In the genomic region with DNA sequence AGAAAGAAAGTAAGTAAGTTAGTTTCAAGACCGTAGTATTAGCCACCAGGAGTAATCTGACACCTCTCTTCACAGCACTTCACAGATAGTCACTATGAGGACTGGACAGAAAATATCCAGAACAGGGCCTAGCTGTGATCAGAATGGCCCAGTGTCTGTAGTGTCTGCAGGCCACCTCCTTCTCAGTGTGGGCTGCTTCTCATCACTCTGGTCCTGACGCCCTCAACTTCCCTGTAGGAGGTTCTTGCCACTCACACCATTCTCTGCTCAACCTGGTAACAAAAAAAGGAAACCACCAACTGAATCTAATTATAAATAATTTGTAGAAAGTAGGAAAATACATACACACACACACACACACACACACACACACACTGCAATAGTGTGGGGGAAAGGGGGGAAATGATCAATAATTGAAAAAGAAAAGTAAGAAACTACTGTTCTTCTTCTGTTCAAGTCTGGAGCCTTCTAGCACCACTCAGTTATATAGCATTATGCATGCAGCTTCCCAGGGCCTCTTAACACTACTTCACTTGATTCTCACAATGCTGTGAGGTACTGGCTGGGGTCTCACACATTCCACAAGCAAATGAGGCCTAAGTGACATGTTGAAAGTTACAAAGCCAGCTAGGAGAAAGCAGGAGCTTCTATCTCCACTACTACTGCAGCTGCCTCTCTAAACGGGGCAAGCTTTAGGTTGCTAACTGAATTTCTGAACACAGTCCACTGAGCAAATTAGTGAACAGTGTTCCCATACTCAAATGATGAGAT, we compare ENCODE assay signal across 10 mouse cellular contexts. TPM values are rescaled to one million over a fixed set of nuclear protein-coding genes. Genes with fewer than 3 reads are reported as not detected.
A peak's percentile ranks its signal among the peaks of the same experiment; 100 is the strongest.
DNase-seq lines count a peak whose midpoint lies in the region; ATAC-seq lines count a peak whose summit lies in the region.
"Had no signal": no experiment of that assay in that cellular context is flagged by ENCODE, and none has a peak within 500 bp of the region (broad histone marks: within the 10 kb centered on the region; RNA-seq: fewer than 3 reads in every experiment).

No protein-coding gene starts in this region.

- 16% methylated on average over 3 of the region's 3 CpGs for WGBS in heart, embryonic 14.5 days
- WGBS in neural tube, embryonic 13.5 days: 23% methylated on average over 3 of the region's 3 CpGs
- WGBS in neural tube, embryonic 15.5 days: 35% methylated on average over 3 of the region's 3 CpGs
- 18% methylated on average over 3 of the region's 3 CpGs for WGBS in hindbrain, embryonic 14.5 days

- no peaks in the 10 kb centered on the region for H3K27me3 ChIP-seq in heart, embryonic 14.5 days (ENCODE audit: control insufficient read depth, insufficient read depth, low read length)
- no peaks in the 10 kb centered on the region for H3K27me3 ChIP-seq in neural tube, embryonic 13.5 days
- H3K27me3 ChIP-seq in neural tube, embryonic 15.5 days (replicated peaks): no peaks in the 10 kb centered on the region
- H3K27me3 ChIP-seq in hindbrain, embryonic 14.5 days (ENCODE audit: control insufficient read depth, insufficient read depth, low read length): no peaks in the 10 kb centered on the region

- H3K36me3 ChIP-seq in heart, embryonic 14.5 days (ENCODE audit: control insufficient read depth, insufficient read depth, low read length): no peaks in the 10 kb centered on the region
- 0 out of 2 replicates have a peak, but pooled peaks cover 10% of the 10 kb centered on the region for H3K36me3 ChIP-seq in neural tube, embryonic 13.5 days
- no peaks in the 10 kb centered on the region for H3K36me3 ChIP-seq in neural tube, embryonic 15.5 days
- H3K36me3 ChIP-seq in hindbrain, embryonic 14.5 days (replicated peaks; ENCODE audit: control insufficient read depth, insufficient read depth): no peaks in the 10 kb centered on the region

- peaks cover 2 to 12% of the 10 kb centered on the region in 2 experiments for H3K4me1 ChIP-seq in heart, embryonic 14.5 days (ENCODE audit: control insufficient read depth in 2 of 2, insufficient read depth in 2 of 2, low read length in 2 of 2)
- peaks cover 15% of the 10 kb centered on the region for H3K4me1 ChIP-seq in neural tube, embryonic 13.5 days (replicated peaks)
- H3K4me1 ChIP-seq in neural tube, embryonic 15.5 days: no peaks in the 10 kb centered on the region
- H3K4me1 ChIP-seq in hindbrain, embryonic 14.5 days (replicated peaks; ENCODE audit: control insufficient read depth, insufficient read depth, low read length): 0 out of 2 replicates have a peak, but pooled peaks cover 6% of the 10 kb centered on the region

- H3K4me3 ChIP-seq in heart, embryonic 14.5 days (ENCODE audit: control insufficient read depth in 1 of 2, insufficient read depth in 1 of 2, low read depth in 1 of 2, low read length in 2 of 2): no peak overlapping the region
- H3K4me3 ChIP-seq in neural tube, embryonic 13.5 days: no peak overlapping the region
- no peak overlapping the region for H3K4me3 ChIP-seq in neural tube, embryonic 15.5 days (replicated peaks)
- H3K4me3 ChIP-seq in hindbrain, embryonic 14.5 days (replicated peaks; ENCODE audit: low read length): no peak overlapping the region

- peak overlapping the region; percentile 49 to 62 for H3K27ac ChIP-seq in heart, embryonic 14.5 days (replicated peaks in 1 of 2; ENCODE audit: control insufficient read depth in 1 of 2, insufficient read depth in 1 of 2, low read depth in 2 of 2, low read length in 2 of 2)
- H3K27ac ChIP-seq in neural tube, embryonic 13.5 days (replicated peaks): peak overlapping the region; percentile 42; the same call in 1 of the 2 replicates
- no peak overlapping the region for H3K27ac ChIP-seq in neural tube, embryonic 15.5 days (replicated peaks)
- 0 out of 2 replicates have a peak overlapping the region, but pooled peaks have one; percentile 0 for H3K27ac ChIP-seq in hindbrain, embryonic 14.5 days

- intact Hi-C loops in heart, postnatal 14 days (cut with DNase I): no loop called here

- no peak for ATAC-seq in heart, embryonic 14.5 days (ENCODE audit: insufficient number of reproducible peaks, insufficient read depth, low FRiP score, low read depth)
- no peak for ATAC-seq in neural tube, embryonic 13.5 days (ENCODE audit: low read depth)
- no peak for ATAC-seq in neural tube, embryonic 15.5 days (ENCODE audit: low FRiP score)
- ATAC-seq in hindbrain, embryonic 14.5 days (ENCODE audit: low FRiP score): no peak
- ATAC-seq: liver, postnatal 0 days had no signal

- H3K9ac ChIP-seq in heart, embryonic 14.5 days (ENCODE audit: low read length): 0 out of 2 replicates have a peak overlapping the region, but pooled peaks have one; percentile 0
- H3K9ac ChIP-seq in neural tube, embryonic 13.5 days: no peak overlapping the region
- H3K9ac ChIP-seq in neural tube, embryonic 15.5 days (replicated peaks): no peak overlapping the region
- H3K9ac ChIP-seq in hindbrain, embryonic 14.5 days: no peak overlapping the region
- H3K9ac ChIP-seq: liver, postnatal 0 days had no signal

- no peak for DNase-seq in heart, postnatal 14 days
- no peak for DNase-seq in hindbrain, embryonic 14.5 days (ENCODE audit: low spot score)
- DNase-seq in adrenal gland, adult (ENCODE audit: inconsistent age in 2 of 2, low spot score in 1 of 2): no peak
- no peak for DNase-seq in testis, postnatal 10 days (ENCODE audit: low spot score)
- DNase-seq: adrenal gland, postnatal 14 days; heart, postnatal 36 days; liver, postnatal 0 days had no signal

- no peak overlapping the region for H3K4me2 ChIP-seq in heart, embryonic 14.5 days (ENCODE audit: low read length)
- H3K4me2 ChIP-seq in neural tube, embryonic 13.5 days: no peak overlapping the region
- no peak overlapping the region for H3K4me2 ChIP-seq in neural tube, embryonic 15.5 days
- H3K4me2 ChIP-seq in hindbrain, embryonic 14.5 days (replicated peaks): no peak overlapping the region

- H3K9me3 ChIP-seq in heart, embryonic 14.5 days (ENCODE audit: control insufficient read depth, low read length): no peaks in the 10 kb centered on the region
- no peaks in the 10 kb centered on the region for H3K9me3 ChIP-seq in neural tube, embryonic 13.5 days
- no peaks in the 10 kb centered on the region for H3K9me3 ChIP-seq in neural tube, embryonic 15.5 days (replicated peaks)
- H3K9me3 ChIP-seq in hindbrain, embryonic 14.5 days (ENCODE audit: control insufficient read depth, low read length): no peaks in the 10 kb centered on the region

RNA-seq across cellular contexts. Expression of gene Tmcc1, which starts 38.2 kb away (rescaled TPM):
- polyA plus RNA-seq in heart, embryonic 14.5 days (2014; fragmentation: Nextera tagmentation; extraction: Ambion mirVana): 12.6 and 13.5 TPM in 2 replicates
- total RNA-seq in heart, postnatal 14 days (2021): 10 to 100 TPM; 28.7 to 31.2 TPM
- 32.1 and 32.4 TPM in 2 replicates for polyA plus RNA-seq in neural tube, embryonic 13.5 days (2015; fragmentation: Nextera tagmentation; extraction: Ambion mirVana)
- polyA plus RNA-seq in neural tube, embryonic 15.5 days (2015; fragmentation: Nextera tagmentation; extraction: Ambion mirVana): 23.2 and 25.2 TPM in 2 replicates
- polyA plus RNA-seq in hindbrain, embryonic 14.5 days (2014; fragmentation: Nextera tagmentation; extraction: Ambion mirVana): 17.8 and 22.4 TPM in 2 replicates

RNA-seq across cellular contexts. Expression of gene Washc2, which starts 52.8 kb away (rescaled TPM):
- 34.2 and 36.3 TPM in 2 replicates for polyA plus RNA-seq in heart, embryonic 14.5 days (2014; fragmentation: Nextera tagmentation; extraction: Ambion mirVana)
- total RNA-seq in heart, postnatal 14 days (2021): 10 to 100 TPM; 29.8 to 31.9 TPM
- 65.1 and 71.5 TPM in 2 replicates for polyA plus RNA-seq in neural tube, embryonic 13.5 days (2015; fragmentation: Nextera tagmentation; extraction: Ambion mirVana)
- 62.3 and 65.8 TPM in 2 replicates for polyA plus RNA-seq in neural tube, embryonic 15.5 days (2015; fragmentation: Nextera tagmentation; extraction: Ambion mirVana)
- 61.9 and 63.8 TPM in 2 replicates for polyA plus RNA-seq in hindbrain, embryonic 14.5 days (2014; fragmentation: Nextera tagmentation; extraction: Ambion mirVana)
